Mouse (Mus musculus) heart, embryonic 16.5 days (tissue): ENCODE data around the gene Tcp10a. TPM values are rescaled to one million over a fixed set of nuclear protein-coding genes. Genes with fewer than 3 reads are reported as not detected.
"Not testable (repeated sequence)": the region's sequence is repeated elsewhere in the genome, so short reads cannot be mapped to it uniquely, and the experiment has no call there.

Source experiments
- ATAC-seq: fragments of 200-750 bp; cut with Nextera tagmentation; replicated peaks from 2 replicates; pipeline ENCODE4 v1.8.0; 2017; ENCODE audit warnings: moderate number of reproducible peaks; ENCODE audit not compliant: insufficient read depth, low FRiP score; ENCODE audit errors: extremely low read depth
- H3K27ac ChIP-seq: fragments of 300-500 bp; sonication (generic); 2 replicates; pipeline ENCODE4 v1.5.1; 2014; ENCODE audit warnings: mild to moderate bottlenecking, low read length, control low read depth, moderate library complexity
- H3K27me3 ChIP-seq: fragments of 300-500 bp; sonication (generic); 2 replicates; pipeline ENCODE4 v1.6.1; 2014; ENCODE audit warnings: low read length, mixed read lengths; ENCODE audit not compliant: control insufficient read depth, insufficient read depth
- H3K36me3 ChIP-seq: fragments of 300-500 bp; sonication (generic); 2 replicates; pipeline ENCODE4 v1.6.1; 2014; ENCODE audit not compliant: control insufficient read depth, insufficient read depth
- H3K4me1 ChIP-seq: fragments of 300-500 bp; sonication (generic); 2 replicates; pipeline ENCODE4 v1.6.1; 2014; ENCODE audit warnings: low read length, mixed read lengths; ENCODE audit not compliant: control insufficient read depth, insufficient read depth
- H3K4me2 ChIP-seq: fragments of 300-500 bp; sonication (generic); 2 replicates; pipeline ENCODE4 v1.6.1; 2014; ENCODE audit warnings: low read depth, mild to moderate bottlenecking, control low read depth, low read length
- H3K4me3 ChIP-seq: fragments of 300-500 bp; sonication (generic); 2 replicates; pipeline ENCODE4 v1.5.1; 2014; ENCODE audit warnings: mild to moderate bottlenecking, control low read depth, low read length
- H3K9ac ChIP-seq: fragments of 300-500 bp; sonication (generic); 2 replicates; pipeline ENCODE4 v1.6.1; 2014; ENCODE audit warnings: low read length, control low read depth
- H3K9me3 ChIP-seq: fragments of 300-500 bp; sonication (generic); replicated peaks from 2 replicates; pipeline ENCODE4 v1.6.1; 2016; ENCODE audit warnings: low read length; ENCODE audit not compliant: control insufficient read depth
- WGBS: fragments of 180-500 bp; shearing (Covaris S2); extraction: QIAGEN DNeasy Blood & Tissue Kit; methylation state at CpG from one replicate; pipeline ENCODE4 v1.1.7; 2014; 5-methylcytosine and 5-hydroxymethylcytosine counted together
- polyA plus RNA-seq: library from polyadenylated mRNA; unstranded; fragments of >200 nt; fragmentation: Nextera tagmentation; extraction: Ambion mirVana; gene quantifications from 2 replicates; pipeline ENCODE4 v1.2.1, GENCODE M21; 2015

Gene Tcp10a
- polyA plus RNA-seq, 1 experiment from 2014 or later, result not detected

DNA sequence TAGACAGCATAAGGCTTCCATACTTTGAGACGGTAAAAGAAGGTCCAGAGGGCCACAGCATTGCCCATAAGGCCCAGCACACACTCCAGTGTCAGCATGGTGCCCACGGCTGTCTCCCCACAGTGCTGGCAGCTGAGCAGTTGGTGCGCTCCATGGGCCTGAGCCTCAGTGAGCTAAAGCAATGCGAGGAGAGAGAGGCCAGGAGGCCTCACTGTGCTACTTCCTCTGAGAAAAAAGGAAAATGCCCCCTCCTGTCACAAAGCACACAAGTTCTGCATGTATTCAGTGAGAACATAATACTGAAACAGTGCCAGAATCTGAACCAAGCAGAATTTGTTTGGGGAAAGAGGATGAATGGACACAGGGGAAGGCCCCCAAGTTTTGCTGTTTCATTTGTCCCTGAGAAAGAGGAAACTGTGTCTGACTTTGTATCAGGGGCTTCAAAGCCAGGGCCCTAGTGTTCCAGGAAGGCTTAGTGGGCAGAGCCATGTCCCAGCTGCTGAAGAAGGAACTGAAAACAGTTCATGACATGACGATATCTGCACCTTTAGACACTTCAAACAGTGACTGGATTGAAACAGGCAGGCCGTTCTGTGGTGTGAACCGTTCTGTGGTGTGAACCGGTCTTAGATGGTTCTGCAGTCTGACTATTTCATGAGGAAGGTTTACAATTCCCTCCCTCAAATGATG is 8.6 kb upstream of the Tcp10a start:
- 71% methylated on average over 6 of the region's 8 CpGs for WGBS
- not testable (repeated sequence) for H3K9ac ChIP-seq, H3K4me2 ChIP-seq, H3K27ac ChIP-seq, H3K36me3 ChIP-seq, H3K4me3 ChIP-seq, H3K4me1 ChIP-seq, ATAC-seq, H3K27me3 ChIP-seq, H3K9me3 ChIP-seq

DNA sequence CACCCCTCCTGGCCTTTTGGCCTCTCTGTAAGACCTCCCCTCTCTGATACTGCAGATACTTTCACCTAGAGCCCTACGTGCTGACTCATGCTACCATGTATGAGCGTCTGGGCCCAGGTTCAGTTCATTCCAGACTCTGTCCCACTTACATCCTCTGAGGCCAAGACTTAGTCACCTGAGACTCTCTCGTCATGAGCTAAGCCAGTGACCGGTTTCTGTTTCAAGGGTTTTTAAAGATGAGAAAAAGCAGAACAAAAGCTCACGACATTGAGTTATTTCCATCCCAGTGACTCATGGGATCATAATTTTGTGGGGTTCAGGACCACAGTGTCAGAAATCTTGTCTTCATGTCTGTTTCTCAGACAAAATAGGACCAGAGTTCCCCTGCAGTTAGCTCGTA is 4.7 kb upstream of the Tcp10a start:
- 67% methylated on average over 6 of the region's 6 CpGs for WGBS
- not testable (repeated sequence) for ATAC-seq, H3K4me2 ChIP-seq

DNA sequence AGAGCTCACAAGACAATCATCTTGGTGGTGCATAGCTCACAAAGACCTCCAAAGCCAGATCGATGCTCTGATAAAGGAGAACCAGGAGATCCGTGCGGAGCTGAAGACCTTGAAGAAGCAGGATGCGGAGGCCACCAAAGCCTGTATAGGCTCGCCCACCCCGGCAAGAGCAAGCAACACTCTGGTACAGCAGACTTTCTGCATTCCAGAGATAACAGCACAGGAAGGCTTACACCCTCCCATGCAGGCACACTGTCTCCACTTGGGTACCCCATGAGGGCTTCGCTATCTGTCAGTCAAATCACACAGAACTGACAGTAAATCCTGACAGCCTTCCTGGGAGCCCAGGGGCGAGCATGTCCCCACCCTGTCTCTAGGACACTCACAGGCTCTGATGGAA is 2.0 kb downstream of the Tcp10a start:
- H3K4me2 ChIP-seq, H3K27me3 ChIP-seq, H3K4me3 ChIP-seq, H3K27ac ChIP-seq, H3K9me3 ChIP-seq, H3K36me3 ChIP-seq, H3K9ac ChIP-seq, H3K4me1 ChIP-seq: not testable (repeated sequence)
- 31% methylated on average over 3 of the region's 8 CpGs for WGBS
- ATAC-seq, result peak; percentile 69; the same call in 1 of the 2 replicates

More for the DNA sequence above, 4.7 kb upstream of the Tcp10a start:
- H3K9me3 ChIP-seq, H3K27ac ChIP-seq, H3K4me1 ChIP-seq, H3K36me3 ChIP-seq, H3K9ac ChIP-seq, H3K27me3 ChIP-seq, H3K4me3 ChIP-seq: not testable (repeated sequence)

DNA sequence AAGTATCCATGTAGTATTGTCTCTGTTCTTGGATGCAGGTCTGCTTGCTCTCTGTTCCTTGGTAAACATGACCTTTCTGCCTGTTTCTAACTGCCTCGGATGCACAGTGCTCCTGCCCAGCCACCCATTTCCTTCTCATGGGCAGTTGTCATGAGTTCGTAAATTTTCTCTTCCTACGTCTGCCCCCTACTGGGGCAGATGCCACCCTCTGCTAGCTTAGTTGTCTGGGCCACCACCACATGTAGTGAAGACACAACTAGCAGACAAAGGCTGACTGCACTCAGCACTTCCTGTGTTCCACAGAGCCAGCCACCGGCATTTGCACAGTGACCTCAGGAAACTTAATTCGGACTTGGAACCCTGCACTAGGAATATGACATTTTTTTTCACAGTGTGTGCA is 8.3 kb downstream of the Tcp10a start:
- H3K4me2 ChIP-seq, H3K4me3 ChIP-seq, H3K36me3 ChIP-seq, ATAC-seq, H3K4me1 ChIP-seq, H3K9ac ChIP-seq, H3K27me3 ChIP-seq, H3K27ac ChIP-seq, H3K9me3 ChIP-seq: not testable (repeated sequence)
- 93% methylated on average over 2 of the region's 5 CpGs for WGBS

DNA sequence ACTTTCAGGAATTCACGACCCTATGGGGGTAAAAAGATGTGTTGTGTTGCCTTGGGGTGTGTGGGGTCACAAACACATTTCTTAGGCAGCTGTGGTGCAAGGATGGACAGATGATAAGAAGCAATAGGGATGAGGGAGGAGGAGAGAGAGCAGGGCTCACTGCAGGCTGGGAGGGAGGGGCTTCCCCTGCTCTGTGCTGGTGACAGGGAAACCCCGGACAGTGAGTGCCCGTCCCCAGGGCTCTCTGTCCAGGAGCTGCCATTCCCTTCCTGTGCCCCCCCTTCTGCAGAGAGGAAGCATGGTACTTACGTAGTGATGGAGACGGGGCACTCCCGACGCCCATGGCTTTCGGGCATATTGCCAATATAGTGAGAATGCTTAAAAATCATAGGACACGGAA is 12.9 kb downstream of the Tcp10a start:
- WGBS, result 50% methylated on average over 8 of the region's 9 CpGs
- not testable (repeated sequence) for H3K4me3 ChIP-seq, H3K27ac ChIP-seq, H3K36me3 ChIP-seq, ATAC-seq, H3K27me3 ChIP-seq, H3K4me2 ChIP-seq, H3K9me3 ChIP-seq, H3K9ac ChIP-seq, H3K4me1 ChIP-seq

DNA sequence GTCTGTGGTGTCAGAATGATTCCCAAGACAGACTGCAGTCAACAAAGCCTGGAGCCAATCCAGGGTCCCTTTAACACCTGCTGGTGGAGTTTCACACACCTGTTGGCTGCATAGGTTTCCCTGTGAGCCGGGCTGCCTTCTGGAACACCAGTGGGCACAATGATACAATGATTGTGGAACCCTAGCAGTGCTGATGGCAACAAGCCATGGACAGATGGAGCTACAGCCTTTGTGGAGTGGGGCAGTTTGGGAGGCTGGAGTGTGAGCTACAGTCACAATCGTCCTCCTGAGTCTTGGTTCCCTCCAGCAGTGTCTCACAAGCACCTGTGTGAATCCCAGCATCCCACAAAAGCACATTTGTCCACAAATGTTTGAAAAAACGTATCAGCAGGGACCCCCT is 24.3 kb downstream of the Tcp10a start:
- not testable (repeated sequence) for H3K9ac ChIP-seq, H3K9me3 ChIP-seq, H3K27ac ChIP-seq, H3K4me1 ChIP-seq, H3K36me3 ChIP-seq, H3K27me3 ChIP-seq, H3K4me2 ChIP-seq, ATAC-seq, H3K4me3 ChIP-seq
- 46% methylated on average over 2 of the region's 3 CpGs for WGBS

DNA sequence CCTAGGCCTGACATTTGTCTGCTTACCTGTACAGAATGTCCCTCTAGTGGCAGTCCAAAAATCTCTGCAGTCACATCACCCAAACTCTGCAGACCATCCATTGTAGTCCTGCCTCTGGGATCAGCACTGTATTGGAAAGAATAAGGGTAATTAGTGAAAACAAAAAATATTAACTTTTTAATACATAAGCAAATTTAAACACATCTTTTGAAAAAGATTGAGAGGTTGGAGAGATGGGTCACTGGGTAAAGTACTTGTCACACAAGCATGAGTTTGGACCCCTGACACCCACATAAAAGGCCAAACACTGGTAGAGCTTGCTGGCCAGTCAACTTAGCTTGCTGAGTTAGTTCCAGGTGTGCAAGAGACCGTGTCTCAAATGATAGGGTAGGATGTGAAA is 28.1 kb downstream of the Tcp10a start, which contains the start of gene Ttll2:
Gene Ttll2 (minus strand): TSS at position 101 of the 400 bp plus-strand sequence.
- not testable (repeated sequence) for H3K27me3 ChIP-seq, H3K9me3 ChIP-seq, H3K27ac ChIP-seq, H3K9ac ChIP-seq, ATAC-seq, H3K4me2 ChIP-seq, H3K36me3 ChIP-seq, H3K4me3 ChIP-seq, H3K4me1 ChIP-seq
- WGBS, result 50% methylated on average over 1 of the region's 1 CpGs

DNA sequence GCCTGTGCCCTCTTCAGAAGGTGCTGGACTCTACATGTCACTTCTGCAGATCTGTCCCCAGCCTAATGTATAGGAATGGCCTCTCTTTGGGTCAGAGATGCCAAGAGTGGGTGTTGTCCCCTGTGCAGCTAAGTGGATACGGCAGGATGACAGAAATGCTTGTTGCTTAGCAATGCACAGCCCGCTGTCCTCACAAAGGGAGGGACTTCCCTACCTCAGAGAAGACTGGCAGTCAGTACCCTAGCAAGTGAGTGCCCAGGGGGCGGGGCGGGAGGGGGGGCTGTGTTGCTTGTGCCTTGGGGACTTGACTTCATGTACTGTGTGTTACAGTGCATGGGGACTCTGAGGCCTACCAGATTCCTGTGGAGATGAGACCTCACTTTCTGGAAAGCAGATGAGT is 35.4 kb downstream of the Tcp10a start:
- not testable (repeated sequence) for H3K9me3 ChIP-seq, H3K4me3 ChIP-seq, ATAC-seq, H3K27me3 ChIP-seq, H3K9ac ChIP-seq, H3K4me2 ChIP-seq, H3K4me1 ChIP-seq, H3K36me3 ChIP-seq, H3K27ac ChIP-seq
- 78% methylated on average over 4 of the region's 4 CpGs for WGBS

DNA sequence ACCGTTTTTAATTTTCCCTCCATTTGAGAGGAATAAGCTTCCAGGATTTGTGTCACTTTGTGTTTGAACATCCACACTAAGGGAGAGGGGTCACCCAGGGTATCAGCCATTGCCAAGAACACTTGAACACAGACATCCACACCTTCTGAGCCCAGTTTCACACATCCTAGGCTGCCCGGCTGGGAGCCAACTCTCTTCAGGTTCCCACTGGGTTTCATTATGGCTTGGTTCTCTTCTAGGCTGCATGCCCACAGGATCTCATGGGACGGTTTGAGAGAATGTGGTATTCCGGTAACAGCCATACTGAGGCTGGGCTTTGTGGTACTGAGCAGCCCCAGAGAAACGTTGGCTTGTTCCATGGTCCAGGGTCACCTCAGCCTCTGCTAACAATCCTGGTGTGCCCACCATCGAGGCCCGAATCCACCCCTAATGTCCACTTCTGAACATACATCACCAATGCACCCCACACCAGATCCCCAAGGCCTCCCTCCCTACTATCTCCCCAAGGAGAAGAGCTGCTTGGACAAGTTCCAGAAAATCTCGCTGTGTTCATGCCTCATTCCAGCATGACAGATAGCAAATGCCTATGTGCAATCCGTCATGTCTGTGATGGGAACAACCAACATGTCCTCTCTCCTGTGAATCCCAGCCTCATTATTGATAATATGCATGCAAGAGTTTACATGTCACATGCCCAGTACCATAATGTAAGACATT is 36.5 kb downstream of the Tcp10a start:
- not testable (repeated sequence) for H3K4me1 ChIP-seq, H3K36me3 ChIP-seq, H3K27ac ChIP-seq, H3K9ac ChIP-seq, H3K9me3 ChIP-seq, H3K4me2 ChIP-seq, H3K27me3 ChIP-seq, H3K4me3 ChIP-seq
- 60% methylated on average over 8 of the region's 9 CpGs for WGBS
- ATAC-seq, result peak; percentile 55; the same call in 1 of the 2 replicates
